Mouse (Mus musculus) intestine, embryonic 16.5 days (tissue): ENCODE results near the gene Mss51. TPM values are rescaled to one million over a fixed set of nuclear protein-coding genes. Genes with fewer than 3 reads are reported as not detected.

Experiments
- ATAC-seq: fragments of 200-750 bp; cut with Nextera tagmentation; 2 replicates; pipeline ENCODE4 v1.8.0; 2017; ENCODE audit warnings: moderate TSS enrichment, moderate library complexity
- H3K27ac ChIP-seq: fragments of 300-500 bp; sonication (generic); 2 replicates; pipeline ENCODE4 v1.5.1; 2014; ENCODE audit warnings: mild to moderate bottlenecking, low read length
- H3K27me3 ChIP-seq: fragments of 300-500 bp; sonication (generic); replicated peaks from 2 replicates; pipeline ENCODE4 v1.6.1; 2014; ENCODE audit warnings: low read length, control low read depth, mixed read lengths; ENCODE audit not compliant: control insufficient read depth, insufficient read depth
- H3K36me3 ChIP-seq: fragments of 300-500 bp; sonication (generic); 2 replicates; pipeline ENCODE4 v1.6.1; 2014; ENCODE audit warnings: low read length, control low read depth; ENCODE audit not compliant: control insufficient read depth, insufficient read depth
- H3K4me1 ChIP-seq: fragments of 300-500 bp; sonication (generic); 2 replicates; pipeline ENCODE4 v1.6.1; 2014; ENCODE audit warnings: low read length, control low read depth, mixed read lengths; ENCODE audit not compliant: control insufficient read depth, insufficient read depth
- H3K4me2 ChIP-seq: fragments of 300-500 bp; sonication (generic); 2 replicates; pipeline ENCODE4 v1.6.1; 2014; ENCODE audit warnings: low read depth, low read length, control low read depth
- H3K4me3 ChIP-seq: fragments of 300-500 bp; sonication (generic); 2 replicates; pipeline ENCODE4 v1.5.1; 2014; ENCODE audit warnings: mild to moderate bottlenecking, low read length
- H3K9ac ChIP-seq: fragments of 300-500 bp; sonication (generic); 2 replicates; pipeline ENCODE4 v1.6.1; 2014; ENCODE audit warnings: low read depth, low read length
- H3K9me3 ChIP-seq: fragments of 300-500 bp; sonication (generic); 2 replicates; pipeline ENCODE4 v1.6.1; 2016; ENCODE audit warnings: low read length, control low read depth; ENCODE audit not compliant: control insufficient read depth
- WGBS: fragments of 180-500 bp; shearing (Covaris S2); extraction: QIAGEN DNeasy Blood & Tissue Kit; methylation state at CpG from one replicate; pipeline ENCODE4 v1.1.7; 2014; 5-methylcytosine and 5-hydroxymethylcytosine counted together
- polyA plus RNA-seq: library from polyadenylated mRNA; unstranded; fragments of >200 nt; fragmentation: Nextera tagmentation; extraction: Ambion mirVana; gene quantifications from 2 replicates; pipeline ENCODE4 v1.2.1, GENCODE M21; 2015

Mss51 gene
- polyA plus RNA-seq: 0.45 and 0.65 TPM in 2 replicates

DNA sequence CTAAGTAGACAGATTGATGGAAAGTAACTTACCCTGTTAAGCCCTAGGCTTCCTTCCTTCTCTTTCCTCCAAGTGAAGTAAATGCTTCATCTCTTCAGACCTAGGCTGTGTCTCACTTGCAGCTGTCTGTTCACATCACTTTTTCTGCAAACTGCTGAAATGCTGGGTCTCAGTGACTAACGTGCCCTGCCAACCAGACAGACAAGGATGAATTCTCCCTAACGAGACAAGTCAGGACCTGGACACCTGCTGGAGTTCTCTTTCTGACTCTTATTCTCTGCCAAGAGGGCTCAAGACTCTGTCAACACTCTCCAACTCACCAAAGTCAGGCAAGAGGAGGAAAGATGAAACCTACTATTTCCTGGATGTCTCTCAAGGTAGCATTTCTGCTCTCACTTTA, at the start of gene Mss51:
Mss51 (minus strand) TSS at position 299 of the 400 bp plus-strand sequence.
- no peak within 1 kb of the TSS for H3K9ac ChIP-seq
- H3K27ac ChIP-seq: no peak within 1 kb of the TSS
- 76% methylated on average over 2 of the region's 2 CpGs for WGBS
- no peaks in the 10 kb centered on the region for H3K27me3 ChIP-seq
- no peak for ATAC-seq
- peaks cover 7% of the 10 kb centered on the region for H3K36me3 ChIP-seq
- no peaks in the 10 kb centered on the region for H3K9me3 ChIP-seq
- no peak within 1 kb of the TSS for H3K4me3 ChIP-seq
- H3K4me2 ChIP-seq: no peak within 1 kb of the TSS
- H3K4me1 ChIP-seq: no peaks in the 10 kb centered on the region

GRCm38 (mm10) chr14:20546415-20546814, 49.7 kb upstream of the Mss51 start, which contains the start of gene Ppp3cb:
Gene Ppp3cb (minus strand): TSS chr14:20546573.
- peak within 1 kb of the TSS; percentile 96 for H3K9ac ChIP-seq
- H3K9me3 ChIP-seq: no peaks in the 10 kb centered on the region
- peaks cover 6% of the 10 kb centered on the region; the same call in 1 of the 2 replicates for H3K36me3 ChIP-seq
- 0% methylated on average over 28 of the region's 29 CpGs for WGBS
- H3K4me3 ChIP-seq: peak within 1 kb of the TSS; percentile 85
- peak within 1 kb of the TSS; percentile 37 for H3K4me2 ChIP-seq
- no peaks in the 10 kb centered on the region for H3K27me3 ChIP-seq
- ATAC-seq: peak; percentile 89
- H3K4me1 ChIP-seq: 0 out of 2 replicates have a peak, but pooled peaks cover 4% of the 10 kb centered on the region
- peak within 1 kb of the TSS; percentile 99 for H3K27ac ChIP-seq

- Histone ChIP-seq H3K4me2 (peak overlapping the region; percentile 37), H3K9me3 (no peaks in the 10 kb centered on the region), H3K27ac (peak overlapping the region; percentile 99), H3K4me3 (peak overlapping the region; percentile 85), H3K36me3 (peaks cover 6% of the 10 kb centered on the region; the same call in 1 of the 2 replicates), H3K9ac (peak overlapping the region; percentile 96), H3K4me1 (0 out of 2 replicates have a peak, but pooled peaks cover 4% of the 10 kb centered on the region), H3K27me3 (no peaks in the 10 kb centered on the region)
- peak; percentile 100 for ATAC-seq
- under 1% methylated on average over 63 of the region's 67 CpGs for WGBS
Observed at GRCm38 (mm10) chr14:20545529-20546331, 49.0 kb upstream of the Mss51 start.

DNA sequence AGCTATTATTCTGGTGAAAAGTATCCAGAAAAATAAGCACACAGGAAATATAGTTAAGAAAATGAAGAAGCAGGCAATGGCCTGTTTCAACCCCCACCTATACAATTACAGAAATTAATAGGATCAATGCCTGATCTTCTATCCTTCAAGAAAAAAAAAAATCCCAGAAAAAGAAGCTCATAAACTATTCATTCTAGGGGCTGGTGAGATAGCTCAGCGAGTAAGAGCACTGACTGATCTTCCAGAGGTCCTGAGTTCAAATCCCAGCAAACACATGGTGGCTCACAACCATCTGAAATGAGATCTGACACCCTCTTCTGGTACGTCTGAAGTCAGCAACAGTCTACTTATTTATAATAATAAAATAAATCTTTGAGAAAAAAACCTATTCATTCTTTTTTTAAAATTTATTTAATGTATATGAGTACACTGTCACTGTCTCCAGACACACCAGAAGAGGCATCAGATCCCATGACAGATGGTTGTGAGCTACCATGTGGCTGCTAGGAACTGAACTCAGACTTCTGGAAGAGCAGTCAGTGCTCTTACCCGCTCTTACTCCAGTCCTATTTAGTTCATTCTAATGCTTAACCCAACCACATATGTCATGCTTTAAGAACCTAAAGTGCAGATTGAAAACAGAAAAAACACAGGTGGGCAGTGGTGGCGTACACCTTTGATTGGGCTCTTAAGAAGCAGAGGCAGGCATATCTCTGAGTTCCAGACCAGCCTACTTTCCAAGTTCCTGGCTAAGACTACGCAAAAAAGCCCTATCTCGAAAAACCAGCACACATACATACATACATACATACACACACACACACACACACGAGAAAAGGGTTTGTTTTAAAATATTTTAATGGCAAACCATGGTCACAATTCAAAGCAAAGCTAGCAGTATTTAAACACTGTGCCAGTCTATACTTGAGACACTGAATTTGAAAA, 48.0 kb upstream of the Mss51 start:
- H3K9ac ChIP-seq: no peak overlapping the region
- 65% methylated on average over 7 of the region's 7 CpGs for WGBS

GRCm38 (mm10) chr14:20529643-20530042, 32.9 kb upstream of the Mss51 start:
- no peaks in the 10 kb centered on the region for H3K4me1 ChIP-seq
- no peak overlapping the region for H3K4me2 ChIP-seq
- no peaks in the 10 kb centered on the region for H3K36me3 ChIP-seq
- no peak overlapping the region for H3K4me3 ChIP-seq
- H3K9ac ChIP-seq: no peak overlapping the region
- no peaks in the 10 kb centered on the region for H3K9me3 ChIP-seq
- no peak overlapping the region for H3K27ac ChIP-seq
- WGBS: 90% methylated on average over 4 of the region's 4 CpGs
- ATAC-seq: no peak
- H3K27me3 ChIP-seq: no peaks in the 10 kb centered on the region

More for the DNA sequence above, 48.0 kb upstream of the Mss51 start:
- H3K4me1 ChIP-seq: 0 out of 2 replicates have a peak, but pooled peaks cover 4% of the 10 kb centered on the region
- H3K4me3 ChIP-seq: peak overlapping the region; percentile 30
- H3K27me3 ChIP-seq: no peaks in the 10 kb centered on the region
- H3K4me2 ChIP-seq: peak overlapping the region; percentile 37
- H3K9me3 ChIP-seq: no peaks in the 10 kb centered on the region
- H3K36me3 ChIP-seq: peaks cover 1% of the 10 kb centered on the region; the same call in 1 of the 2 replicates
- H3K27ac ChIP-seq: no peak overlapping the region
- no peak for ATAC-seq

DNA sequence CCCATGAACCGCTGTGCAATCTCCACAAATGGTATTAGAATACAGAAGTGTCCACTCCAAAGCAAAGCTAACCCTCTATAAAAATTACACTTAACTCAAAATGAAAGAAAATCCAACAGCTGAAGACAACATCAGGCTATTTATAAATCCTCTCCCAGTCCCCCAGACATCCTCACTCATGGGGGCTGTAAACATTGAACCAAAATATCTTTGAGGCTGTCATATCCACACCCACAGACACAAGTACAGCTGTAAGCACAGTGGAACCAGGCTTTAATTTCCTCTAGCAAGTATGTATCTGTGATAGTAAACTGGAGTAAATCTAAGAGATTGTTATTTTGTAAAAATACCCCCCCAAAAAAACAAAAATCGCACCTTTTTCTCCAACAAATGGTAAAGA, 23.5 kb upstream of the Mss51 start:
- Histone ChIP-seq H3K9me3 (no peaks in the 10 kb centered on the region), H3K27ac (no peak overlapping the region), H3K4me3 (no peak overlapping the region), H3K4me2 (no peak overlapping the region), H3K4me1 (no peaks in the 10 kb centered on the region), H3K9ac (no peak overlapping the region), H3K36me3 (no peaks in the 10 kb centered on the region), H3K27me3 (no peaks in the 10 kb centered on the region)
- ATAC-seq: no peak
- 93% methylated on average over 2 of the region's 2 CpGs for WGBS

DNA sequence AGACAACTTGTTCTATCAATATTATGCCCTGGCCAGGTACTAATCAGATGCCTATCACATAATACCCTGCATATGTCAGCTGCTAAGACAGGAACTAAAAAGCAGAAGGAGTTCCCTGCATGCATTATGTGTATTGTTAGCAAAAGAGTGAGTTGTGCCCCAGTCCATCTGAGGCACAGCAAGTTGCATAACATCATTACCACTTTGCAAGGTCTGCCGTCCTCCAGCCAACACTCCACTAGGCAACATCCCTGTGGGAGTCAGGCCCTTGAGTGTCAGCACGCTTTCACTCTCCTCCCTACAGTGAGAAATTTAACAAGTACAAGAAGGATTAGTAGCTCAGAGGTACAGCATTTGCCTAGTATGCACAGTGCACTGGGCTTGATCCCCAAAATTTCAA, 11.7 kb upstream of the Mss51 start:
- no peak overlapping the region for H3K9ac ChIP-seq
- H3K4me2 ChIP-seq: no peak overlapping the region
- ATAC-seq: no peak
- no peak overlapping the region for H3K27ac ChIP-seq
- H3K9me3 ChIP-seq: no peaks in the 10 kb centered on the region
- no peaks in the 10 kb centered on the region for H3K27me3 ChIP-seq
- no peak overlapping the region for H3K4me3 ChIP-seq
- WGBS: 77% methylated on average over 2 of the region's 2 CpGs
- peaks cover 4% of the 10 kb centered on the region; the same call in 1 of the 2 replicates for H3K36me3 ChIP-seq
- no peaks in the 10 kb centered on the region for H3K4me1 ChIP-seq

DNA sequence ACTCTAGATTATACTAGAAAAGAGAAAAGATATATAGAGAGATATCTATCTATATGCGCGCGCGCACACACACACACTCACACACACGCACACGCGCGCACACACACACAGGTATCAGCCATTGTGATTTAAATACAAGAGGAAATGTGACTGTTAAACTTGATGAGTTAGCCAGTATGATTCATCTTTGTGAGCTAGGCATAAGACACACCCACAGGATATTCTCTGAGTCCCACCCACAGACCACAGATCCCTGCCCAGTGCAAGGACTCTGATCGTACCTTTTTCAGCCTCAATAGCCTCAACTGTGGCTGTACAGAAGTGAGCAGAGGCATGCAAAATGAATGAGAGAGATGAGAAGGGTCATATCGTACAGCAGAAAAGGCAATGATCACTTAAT, 6.3 kb upstream of the Mss51 start:
- Histone ChIP-seq H3K9ac (no peak overlapping the region), H3K36me3 (no peaks in the 10 kb centered on the region; the same call in 1 of the 2 replicates), H3K27ac (no peak overlapping the region), H3K4me1 (no peaks in the 10 kb centered on the region), H3K27me3 (no peaks in the 10 kb centered on the region), H3K4me3 (no peak overlapping the region), H3K4me2 (no peak overlapping the region), H3K9me3 (no peaks in the 10 kb centered on the region)
- ATAC-seq: no peak
- 91% methylated on average over 10 of the region's 10 CpGs for WGBS

GRCm38 (mm10) chr14:20499982-20500381, 3.3 kb upstream of the Mss51 start:
- H3K36me3 ChIP-seq: peaks cover 7% of the 10 kb centered on the region
- H3K27ac ChIP-seq: no peak overlapping the region

More at GRCm38 (mm10) chr14:20499982-20500381, 3.3 kb upstream of the Mss51 start:
- ATAC-seq: no peak
- no peak overlapping the region for H3K4me3 ChIP-seq
- no peaks in the 10 kb centered on the region for H3K4me1 ChIP-seq
- H3K9me3 ChIP-seq: no peaks in the 10 kb centered on the region
- no peaks in the 10 kb centered on the region for H3K27me3 ChIP-seq
- no peak overlapping the region for H3K4me2 ChIP-seq
- 88% methylated on average over 3 of the region's 3 CpGs for WGBS
- no peak overlapping the region for H3K9ac ChIP-seq
